Mouse (Mus musculus) limb, embryonic 13.5 days (tissue): ENCODE results near the gene Krt27. TPM values are rescaled to one million over a fixed set of nuclear protein-coding genes. Genes with fewer than 3 reads are reported as not detected.

ENCODE experiments used
- ATAC-seq: fragments of 200-750 bp; cut with Nextera tagmentation; 2 replicates; pipeline ENCODE4 v1.8.0; 2017; ENCODE audit warnings: low read depth, moderate number of reproducible peaks, moderate TSS enrichment; ENCODE audit not compliant: low FRiP score
- H3K27ac ChIP-seq: fragments of 300-500 bp; sonication (generic); 2 replicates; pipeline ENCODE4 v1.5.1; 2015; ENCODE audit warnings: inconsistent platforms, mild to moderate bottlenecking, moderate library complexity
- H3K27me3 ChIP-seq: fragments of 300-500 bp; sonication (generic); 2 replicates; pipeline ENCODE4 v1.6.1; 2015; ENCODE audit warnings: mild to moderate bottlenecking, inconsistent platforms
- H3K36me3 ChIP-seq: fragments of 300-500 bp; sonication (generic); 2 replicates; pipeline ENCODE4 v1.6.1; 2015; ENCODE audit warnings: inconsistent platforms, mild to moderate bottlenecking, moderate library complexity
- H3K4me1 ChIP-seq: fragments of 300-500 bp; sonication (generic); 2 replicates; pipeline ENCODE4 v1.6.1; 2015; ENCODE audit warnings: inconsistent platforms
- H3K4me2 ChIP-seq: fragments of 300-500 bp; sonication (generic); replicated peaks from 2 replicates; pipeline ENCODE4 v1.6.1; 2015; ENCODE audit warnings: inconsistent platforms, mild to moderate bottlenecking, moderate library complexity
- H3K4me3 ChIP-seq: fragments of 300-500 bp; sonication (generic); 2 replicates; pipeline ENCODE4 v1.5.1; 2015; ENCODE audit warnings: moderate library complexity, mild to moderate bottlenecking, inconsistent platforms
- H3K9ac ChIP-seq: fragments of 300-500 bp; sonication (generic); 2 replicates; pipeline ENCODE4 v1.6.1; 2015; ENCODE audit warnings: mild to moderate bottlenecking, inconsistent platforms
- H3K9me3 ChIP-seq: fragments of 300-500 bp; sonication (generic); 2 replicates; pipeline ENCODE4 v1.6.1; 2016; ENCODE audit warnings: inconsistent platforms
- WGBS: fragments of 180-500 bp; shearing (Covaris S2); methylation state at CpG from one replicate; pipeline ENCODE4 v1.1.7; 2015; 5-methylcytosine and 5-hydroxymethylcytosine counted together
- polyA plus RNA-seq: library from polyadenylated mRNA; unstranded; fragments of >200 nt; fragmentation: Nextera tagmentation; extraction: Ambion mirVana; gene quantifications from 2 replicates; pipeline ENCODE4 v1.2.1, GENCODE M21; 2015

Krt27 gene
- polyA plus RNA-seq, 1 experiment from 2014 or later: not detected

- Histone ChIP-seq H3K9me3 (no peaks in the 10 kb centered on the region), H3K27me3 (no peaks in the 10 kb centered on the region), H3K9ac (no peak overlapping the region), H3K27ac (no peak overlapping the region), H3K4me3 (no peak overlapping the region), H3K4me1 (no peaks in the 10 kb centered on the region), H3K36me3 (no peaks in the 10 kb centered on the region), H3K4me2 (no peak overlapping the region)
- no peak for ATAC-seq
- WGBS: 67% methylated on average over 9 of the region's 9 CpGs
These were observed 31.8 kb downstream of the Krt27 start for GRCm38 (mm10) chr11:99319127-99319526.

GRCm38 (mm10) chr11:99316543-99316942 is 34.4 kb downstream of the Krt27 start:
- H3K27me3 ChIP-seq: no peaks in the 10 kb centered on the region
- no peak overlapping the region for H3K4me3 ChIP-seq
- no peaks in the 10 kb centered on the region for H3K36me3 ChIP-seq
- no peaks in the 10 kb centered on the region for H3K9me3 ChIP-seq
- no peak for ATAC-seq
- H3K4me1 ChIP-seq: no peaks in the 10 kb centered on the region
- 64% methylated on average over 8 of the region's 8 CpGs for WGBS
- no peak overlapping the region for H3K4me2 ChIP-seq
- H3K9ac ChIP-seq: no peak overlapping the region
- no peak overlapping the region for H3K27ac ChIP-seq

- no peaks in the 10 kb centered on the region for H3K9me3 ChIP-seq
- WGBS: 89% methylated on average over 2 of the region's 2 CpGs
- no peak overlapping the region for H3K4me2 ChIP-seq
- no peaks in the 10 kb centered on the region for H3K27me3 ChIP-seq
- no peaks in the 10 kb centered on the region for H3K36me3 ChIP-seq
- H3K27ac ChIP-seq: no peak overlapping the region
- no peak overlapping the region for H3K9ac ChIP-seq
- H3K4me3 ChIP-seq: no peak overlapping the region
- no peak for ATAC-seq
- no peaks in the 10 kb centered on the region for H3K4me1 ChIP-seq
These were observed 36.3 kb downstream of the Krt27 start for GRCm38 (mm10) chr11:99314594-99314993.

- Histone ChIP-seq H3K4me1 (no peaks in the 10 kb centered on the region), H3K9ac (no peak overlapping the region), H3K27ac (no peak overlapping the region), H3K4me3 (no peak overlapping the region), H3K4me2 (no peak overlapping the region), H3K9me3 (no peaks in the 10 kb centered on the region), H3K36me3 (no peaks in the 10 kb centered on the region), H3K27me3 (no peaks in the 10 kb centered on the region)
- WGBS: 91% methylated on average over 1 of the region's 1 CpGs
- ATAC-seq: no peak
These were observed 40.0 kb downstream of the Krt27 start for GRCm38 (mm10) chr11:99310882-99311281.

GRCm38 (mm10) chr11:99307579-99307978 is 43.3 kb downstream of the Krt27 start:
- H3K27me3 ChIP-seq: no peaks in the 10 kb centered on the region
- H3K36me3 ChIP-seq: no peaks in the 10 kb centered on the region
- no peaks in the 10 kb centered on the region for H3K4me1 ChIP-seq
- no peak overlapping the region for H3K27ac ChIP-seq
- H3K9me3 ChIP-seq: peaks cover 4% of the 10 kb centered on the region; the same call in 1 of the 2 replicates
- WGBS: 15% methylated on average over 2 of the region's 2 CpGs
- ATAC-seq: no peak
- no peak overlapping the region for H3K4me3 ChIP-seq
- no peak overlapping the region for H3K9ac ChIP-seq
- H3K4me2 ChIP-seq: no peak overlapping the region

Other genes with a start within 250 kb of the Krt27 start
- 0.39 and 0.83 TPM in 2 replicates for gene Ccr7, start 196.0 kb downstream of the Krt27 start, polyA plus RNA-seq
- 327 and 346 TPM in 2 replicates for gene Smarce1, start 120.1 kb downstream of the Krt27 start, polyA plus RNA-seq
- gene Krt222, start 107.0 kb downstream of the Krt27 start, polyA plus RNA-seq: 0.17 and 0.24 TPM in 2 replicates
- 0.78 and 1.1 TPM in 2 replicates for gene Krt24, start 65.8 kb downstream of the Krt27 start, polyA plus RNA-seq
- not detected in 2 replicates for gene Krt25, start 28.2 kb downstream of the Krt27 start, polyA plus RNA-seq
- not detected in 2 replicates for gene Krt26, start 13.1 kb downstream of the Krt27 start, polyA plus RNA-seq
- gene Krt28, start 23.8 kb upstream of the Krt27 start, polyA plus RNA-seq: 0.19 and 0.20 TPM in 2 replicates
- gene Krt10, start 38.3 kb upstream of the Krt27 start, polyA plus RNA-seq: 29.7 and 30.8 TPM in 2 replicates
- not detected in 2 replicates for gene Krt12, start 71.2 kb upstream of the Krt27 start, polyA plus RNA-seq
- 0.34 and 0.47 TPM in 2 replicates for gene Krt20, start 87.0 kb upstream of the Krt27 start, polyA plus RNA-seq
- gene Krt23, start 142.0 kb upstream of the Krt27 start, polyA plus RNA-seq: 0.28 and 0.33 TPM in 2 replicates
- gene Krt39, start 170.2 kb upstream of the Krt27 start, polyA plus RNA-seq: not detected in 2 replicates
- not detected in 2 replicates for gene Krt40, start 192.1 kb upstream of the Krt27 start, polyA plus RNA-seq
- gene Krtap3-3, start 199.8 kb upstream of the Krt27 start, polyA plus RNA-seq: not detected in 2 replicates
- not detected in 2 replicates for gene Krtap3-2, start 205.7 kb upstream of the Krt27 start, polyA plus RNA-seq
- not detected in 2 replicates for gene Gm11939, start 208.4 kb upstream of the Krt27 start, polyA plus RNA-seq
- gene Krtap3-1, start 215.5 kb upstream of the Krt27 start, polyA plus RNA-seq: not detected in 2 replicates
- not detected in 2 replicates for gene Krtap1-5, start 229.9 kb upstream of the Krt27 start, polyA plus RNA-seq
- gene Krtap1-4, start 232.6 kb upstream of the Krt27 start, polyA plus RNA-seq: not detected in 2 replicates
- gene Krtap1-3, start 240.2 kb upstream of the Krt27 start, polyA plus RNA-seq: not detected in 2 replicates
- not detected in 2 replicates for gene Krtap9-3, start 247.0 kb upstream of the Krt27 start, polyA plus RNA-seq